Mouse (Mus musculus): Measurements from ENCODE around the gene Ncam2. TPM values are rescaled to one million over a fixed set of nuclear protein-coding genes. Genes with fewer than 3 reads are reported as not detected.
A peak's percentile ranks its signal among the peaks of the same experiment; 100 is the strongest.

Gene Ncam2
- total RNA-seq, 2 experiments from 2014 or later: 0.13 TPM; not detected in 1

GRCm38 (mm10) chr16:81284859-81285837 is 84.7 kb downstream of the Ncam2 start:
- ATAC-seq (ENCODE audit: poor library complexity, severe bottlenecking): no peak

DNA sequence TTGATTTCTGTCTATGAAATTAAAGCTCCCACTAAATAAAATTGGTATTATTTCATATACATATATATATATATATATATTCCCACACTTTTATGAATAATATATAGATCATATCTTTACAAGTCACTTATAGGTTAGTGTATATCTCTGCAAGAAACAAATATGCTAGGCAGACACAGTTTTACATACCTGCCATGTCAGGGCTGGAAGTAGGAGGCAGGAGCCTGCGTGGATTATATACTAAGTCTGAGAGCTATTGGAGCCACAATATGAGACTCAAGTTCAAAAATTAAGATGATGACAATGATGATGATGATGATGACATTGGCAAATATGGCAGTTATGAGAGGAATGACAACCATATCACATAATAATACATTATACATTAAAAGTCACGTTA is 85.4 kb downstream of the Ncam2 start:
- ATAC-seq (ENCODE audit: poor library complexity, severe bottlenecking): no peak

GRCm38 (mm10) chr16:81303806-81304205 is 103.3 kb downstream of the Ncam2 start:
- no peak for ATAC-seq (ENCODE audit: poor library complexity, severe bottlenecking)

DNA sequence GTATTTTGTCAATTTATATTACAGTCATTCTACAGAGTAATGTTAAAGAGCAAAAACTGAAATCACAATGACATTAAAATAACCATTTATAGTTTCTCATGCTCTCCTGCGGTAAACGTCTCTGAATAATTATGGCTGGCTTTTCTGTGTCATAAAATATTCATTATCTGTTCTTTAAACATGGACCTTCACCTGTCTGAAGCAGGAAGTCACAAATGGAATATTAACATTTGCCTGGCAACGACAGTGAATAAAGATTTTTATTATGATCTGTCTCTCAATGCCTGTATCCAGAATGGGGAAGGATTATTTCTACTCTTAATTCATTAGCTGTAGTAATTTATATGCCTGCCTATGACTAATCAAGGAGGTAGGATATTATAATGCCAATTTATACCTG is 108.7 kb downstream of the Ncam2 start:
- no peak for ATAC-seq (ENCODE audit: poor library complexity, severe bottlenecking)

DNA sequence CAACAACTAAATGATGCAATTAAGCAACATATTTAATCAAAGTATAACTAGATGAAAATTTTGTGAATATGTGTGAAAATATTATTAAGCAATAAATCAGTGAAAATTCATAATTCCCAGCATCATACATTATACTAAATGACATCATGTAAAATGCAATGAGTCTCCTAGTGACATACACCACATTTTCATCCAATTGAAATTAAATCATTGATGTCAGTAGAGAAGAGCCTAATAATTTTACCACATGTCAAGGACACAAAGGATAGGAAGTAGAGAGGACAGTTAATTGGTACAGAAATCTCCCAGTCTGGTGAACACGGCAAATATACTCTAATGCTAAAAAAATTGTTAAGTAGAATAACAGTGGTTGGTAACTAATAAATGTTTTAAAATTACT is 118.5 kb downstream of the Ncam2 start:
- no peak for ATAC-seq (ENCODE audit: poor library complexity, severe bottlenecking)

GRCm38 (mm10) chr16:81330539-81330938 is 130.0 kb downstream of the Ncam2 start:
- peak; percentile 85 for ATAC-seq (ENCODE audit: poor library complexity, severe bottlenecking)

DNA sequence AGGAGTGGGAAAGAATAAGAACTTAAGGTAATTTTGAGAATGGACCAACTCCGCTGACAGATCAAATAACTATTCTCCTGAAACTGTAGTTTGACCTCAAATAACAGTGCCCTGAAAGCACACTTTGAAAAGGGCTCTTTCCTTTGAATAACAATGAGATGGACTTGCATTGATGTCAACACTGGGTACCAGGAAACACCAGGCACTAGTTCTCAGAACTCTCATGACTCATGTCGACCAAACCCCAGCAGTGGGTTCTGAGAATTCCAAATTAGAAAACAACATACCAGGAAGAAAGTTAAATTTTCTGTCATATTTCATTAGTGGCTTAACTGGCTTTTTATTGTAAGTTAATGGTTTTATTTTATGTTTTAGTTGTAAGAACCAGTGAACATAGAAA is 165.4 kb downstream of the Ncam2 start:
- no peak for ATAC-seq (ENCODE audit: poor library complexity, severe bottlenecking)

DNA sequence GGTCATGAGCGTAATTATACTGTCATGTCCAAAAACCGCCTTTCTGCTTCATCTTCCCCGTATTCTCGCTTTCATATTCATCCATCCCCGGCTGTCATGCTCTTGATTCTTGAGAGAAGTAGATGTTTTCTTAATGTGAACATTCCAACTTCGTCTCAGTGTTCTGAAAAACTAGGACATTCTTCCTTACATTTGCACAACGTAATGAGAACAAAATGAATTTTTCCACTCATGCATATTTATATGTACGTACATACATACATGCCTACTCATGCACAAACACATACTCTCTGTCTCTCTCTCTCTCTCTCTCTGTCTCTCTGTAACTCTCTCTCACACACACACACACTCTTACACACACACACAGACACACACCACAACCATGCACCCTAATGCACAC is 173.7 kb downstream of the Ncam2 start:
- ATAC-seq (ENCODE audit: poor library complexity, severe bottlenecking): no peak

DNA sequence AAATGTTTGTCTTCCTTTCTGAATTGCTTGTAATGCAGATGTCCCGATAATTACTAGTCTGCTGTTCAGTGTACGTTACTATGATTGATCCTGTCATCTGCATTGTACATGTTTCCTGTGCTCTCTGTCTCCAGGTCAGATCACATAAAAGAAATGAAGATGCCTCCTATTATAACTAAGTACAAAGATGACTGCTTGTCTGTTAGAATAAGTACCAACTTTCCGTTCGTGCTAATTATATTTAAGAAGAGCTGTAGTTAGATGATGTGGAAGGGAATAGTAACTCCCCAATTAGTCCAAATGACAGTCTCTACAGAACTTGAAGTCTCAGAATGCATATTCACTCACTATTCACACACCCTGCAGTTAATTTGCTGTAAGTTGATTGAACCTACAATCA is 179.9 kb downstream of the Ncam2 start:
- no peak for ATAC-seq (ENCODE audit: poor library complexity, severe bottlenecking)

DNA sequence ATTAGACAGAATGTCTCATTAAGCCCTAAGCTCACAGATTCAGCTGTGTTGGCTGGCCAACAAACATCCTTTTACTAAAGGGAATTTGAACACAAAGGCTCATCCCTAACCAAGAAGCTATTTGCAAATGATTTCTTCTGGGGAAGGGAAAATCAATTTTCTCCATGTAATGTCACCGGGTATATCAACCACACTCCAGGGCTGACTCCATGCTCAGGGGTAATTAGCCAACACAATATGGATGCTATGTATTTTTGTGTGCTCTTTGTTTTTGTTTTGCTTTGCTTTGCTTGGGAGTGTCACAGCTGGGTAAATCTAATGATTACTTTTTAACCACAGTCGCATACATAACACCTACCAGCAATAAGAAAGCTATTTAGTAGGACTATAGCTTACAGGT is 188.1 kb downstream of the Ncam2 start:
- ATAC-seq (ENCODE audit: poor library complexity, severe bottlenecking): no peak

DNA sequence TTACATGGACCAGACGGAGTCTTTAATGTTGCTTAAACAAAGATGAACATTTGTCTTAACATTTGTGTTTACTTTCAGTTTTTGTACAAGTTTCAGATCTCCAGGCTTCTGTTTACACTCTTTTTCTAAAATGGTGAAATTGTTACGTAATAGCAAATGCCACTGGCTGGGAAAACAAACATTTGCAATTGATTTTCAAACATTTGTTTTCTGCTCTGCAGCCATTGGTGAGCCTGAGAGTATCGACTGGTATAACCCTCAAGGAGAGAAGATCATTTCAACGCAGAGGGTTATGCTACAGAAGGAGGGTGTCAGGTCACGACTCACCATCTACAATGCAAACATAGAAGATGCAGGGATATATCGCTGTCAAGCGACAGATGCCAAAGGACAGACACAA is 234.1 kb downstream of the Ncam2 start:
- peak; percentile 10; the same call in 1 of the 2 replicates for ATAC-seq (ENCODE audit: poor library complexity, severe bottlenecking)

DNA sequence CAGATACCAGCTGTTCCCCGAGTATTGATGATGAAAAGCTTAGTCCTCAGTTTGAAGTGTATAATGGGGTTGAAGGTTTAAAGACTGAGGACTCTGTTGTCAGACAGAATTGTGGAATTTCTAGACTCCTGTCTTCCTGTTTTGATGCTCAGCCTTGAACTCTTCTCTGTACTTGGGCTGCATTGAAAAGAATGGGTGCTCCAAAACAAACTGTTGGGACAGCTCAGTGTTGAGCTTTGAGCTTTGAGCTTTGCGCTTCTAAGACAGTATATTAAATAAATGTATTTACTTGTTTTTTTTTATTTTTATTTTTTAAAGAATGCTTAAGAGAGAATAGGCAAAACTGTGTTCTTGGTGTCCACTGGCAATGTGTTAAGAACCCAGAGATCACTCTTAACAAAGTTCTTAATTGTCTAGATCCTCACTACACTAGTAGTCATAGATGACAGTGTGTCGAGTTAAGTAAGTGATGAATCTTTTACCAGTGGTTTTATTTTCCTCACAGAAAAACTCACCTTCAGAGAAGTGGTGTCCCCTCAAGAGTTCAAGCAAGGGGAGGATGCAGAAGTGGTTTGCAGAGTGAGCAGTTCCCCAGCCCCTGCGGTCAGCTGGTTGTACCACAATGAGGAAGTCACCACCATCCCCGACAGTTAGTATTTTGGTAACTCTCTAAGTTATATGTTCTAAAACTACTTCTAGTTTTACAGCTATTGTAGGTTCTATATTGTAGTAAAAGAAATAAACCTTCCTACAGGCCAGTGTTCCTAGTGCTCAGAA is 236.8 kb downstream of the Ncam2 start:
- ATAC-seq (ENCODE audit: poor library complexity, severe bottlenecking): peak; percentile 96

DNA sequence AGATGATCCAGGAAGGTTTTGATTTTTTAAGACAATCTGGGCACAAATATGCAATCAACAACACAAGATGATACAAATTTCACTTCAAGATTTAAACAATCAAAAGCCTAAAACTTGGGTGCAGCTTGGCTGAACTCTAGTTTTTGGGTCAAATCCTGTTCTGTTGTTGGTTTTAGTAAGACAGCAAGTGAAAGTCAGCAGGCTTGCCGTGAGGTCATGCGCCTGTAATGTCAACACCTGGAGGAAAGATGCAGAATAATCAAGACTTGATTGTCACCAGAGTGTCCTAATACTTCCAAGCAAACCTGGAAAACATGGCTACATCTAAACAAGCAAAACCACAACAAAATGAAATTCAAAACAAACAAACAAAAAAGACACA is 237.4 kb downstream of the Ncam2 start:
- peak; percentile 41 for ATAC-seq (ENCODE audit: poor library complexity, severe bottlenecking)

DNA sequence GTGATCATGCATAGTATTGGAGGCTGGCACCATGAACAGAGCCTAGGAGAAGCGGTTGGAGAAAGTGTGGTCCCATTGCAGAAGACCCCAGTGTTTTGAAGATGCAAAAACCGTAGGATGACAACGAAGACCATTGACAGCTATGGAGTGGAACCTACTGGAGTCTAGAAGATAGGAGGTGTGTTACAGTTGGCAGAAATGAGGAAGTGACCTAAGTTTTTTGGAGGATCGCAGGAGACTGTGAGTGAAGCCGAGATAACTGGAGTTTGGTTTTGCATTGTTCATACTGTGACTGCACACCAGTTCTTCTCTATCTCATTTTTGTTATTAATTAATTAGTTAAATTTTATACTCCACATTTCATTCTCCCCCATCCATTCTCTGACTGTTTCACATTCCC is 250.4 kb downstream of the Ncam2 start:
- ATAC-seq (ENCODE audit: poor library complexity, severe bottlenecking): peak; percentile 51

DNA sequence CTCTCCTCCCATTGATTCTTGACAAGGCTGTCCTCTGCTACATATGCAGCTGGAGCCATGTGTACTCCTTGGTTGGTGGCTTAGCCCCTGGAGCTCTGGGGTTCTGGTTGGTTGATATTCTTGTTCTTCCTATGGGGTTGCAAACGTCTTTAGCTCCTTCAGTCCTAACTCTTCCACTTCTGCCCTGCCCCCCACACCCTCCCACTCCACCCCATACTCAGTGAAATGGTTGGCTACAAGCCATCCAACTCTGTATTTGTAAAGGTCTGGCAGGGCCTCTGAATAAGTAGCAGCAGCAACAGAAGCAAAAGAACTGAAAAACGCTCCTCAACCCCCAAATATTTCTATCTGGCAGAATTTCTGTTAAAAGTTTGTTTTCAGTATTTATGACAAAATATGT is 252.5 kb downstream of the Ncam2 start:
- ATAC-seq (ENCODE audit: poor library complexity, severe bottlenecking): no peak

- ATAC-seq (ENCODE audit: poor library complexity, severe bottlenecking): peak; percentile 92
These were observed 254.0 kb downstream of the Ncam2 start for GRCm38 (mm10) chr16:81454472-81454871.

DNA sequence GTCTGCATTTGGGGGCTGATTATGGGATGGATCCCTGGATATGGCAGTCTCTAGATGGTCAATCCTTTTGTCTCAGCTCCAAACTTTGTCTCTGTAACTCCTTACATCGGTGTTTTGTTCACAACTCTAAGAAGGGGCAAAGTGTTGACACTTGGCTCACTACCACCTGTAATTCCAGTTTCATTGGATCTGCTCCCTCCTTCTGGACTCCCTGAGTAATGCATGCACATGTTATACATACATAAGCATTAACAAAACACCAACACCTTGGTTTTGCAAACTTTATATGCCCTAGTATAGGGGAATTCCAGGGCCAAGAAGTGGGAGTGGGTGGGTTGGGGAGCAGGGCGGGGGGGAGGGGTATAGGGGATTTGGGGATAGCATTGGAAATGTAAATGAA is 262.2 kb downstream of the Ncam2 start:
- peak; percentile 56; the same call in 1 of the 2 replicates for ATAC-seq (ENCODE audit: poor library complexity, severe bottlenecking)

- ATAC-seq (ENCODE audit: poor library complexity, severe bottlenecking): no peak
These were observed 272.4 kb downstream of the Ncam2 start for GRCm38 (mm10) chr16:81472925-81473324.

DNA sequence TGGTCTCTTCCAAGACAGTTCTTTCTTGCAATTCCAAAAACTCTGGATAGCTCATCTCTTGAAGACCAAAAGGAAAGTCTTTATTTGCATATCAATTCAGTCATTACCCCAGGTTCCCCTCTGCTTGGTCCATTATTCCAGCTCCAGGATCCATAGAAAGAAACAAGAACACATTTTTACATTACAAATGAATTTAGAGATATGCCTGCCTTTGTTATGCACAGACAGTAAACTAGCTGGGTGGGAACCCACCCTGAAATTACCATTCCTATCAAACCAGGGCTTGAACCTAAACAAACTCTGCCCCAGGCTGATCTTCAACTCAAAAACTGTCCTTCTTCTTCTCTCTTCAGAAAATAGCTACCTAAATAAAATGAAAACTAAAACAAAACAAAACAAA is 280.6 kb downstream of the Ncam2 start:
- no peak for ATAC-seq (ENCODE audit: poor library complexity, severe bottlenecking)

DNA sequence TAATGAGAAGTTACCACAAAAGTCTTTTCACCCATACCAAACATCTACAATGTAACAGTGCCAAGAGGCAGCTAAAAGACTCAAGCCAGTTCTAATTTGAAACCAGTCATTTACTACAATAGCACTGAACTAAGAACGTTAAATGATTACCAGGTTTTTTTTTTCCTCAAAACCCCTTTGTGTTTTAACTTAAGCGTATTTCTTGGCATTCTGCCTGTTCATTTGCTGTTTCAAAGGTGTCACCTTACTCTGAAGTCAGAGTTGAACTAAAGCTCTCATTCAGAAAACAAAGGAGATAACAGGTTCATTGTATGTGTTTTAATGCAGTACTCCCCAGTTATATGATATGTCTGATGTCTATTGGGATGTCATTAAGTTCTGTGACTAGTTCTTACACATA is 295.6 kb downstream of the Ncam2 start:
- no peak for ATAC-seq (ENCODE audit: poor library complexity, severe bottlenecking)

DNA sequence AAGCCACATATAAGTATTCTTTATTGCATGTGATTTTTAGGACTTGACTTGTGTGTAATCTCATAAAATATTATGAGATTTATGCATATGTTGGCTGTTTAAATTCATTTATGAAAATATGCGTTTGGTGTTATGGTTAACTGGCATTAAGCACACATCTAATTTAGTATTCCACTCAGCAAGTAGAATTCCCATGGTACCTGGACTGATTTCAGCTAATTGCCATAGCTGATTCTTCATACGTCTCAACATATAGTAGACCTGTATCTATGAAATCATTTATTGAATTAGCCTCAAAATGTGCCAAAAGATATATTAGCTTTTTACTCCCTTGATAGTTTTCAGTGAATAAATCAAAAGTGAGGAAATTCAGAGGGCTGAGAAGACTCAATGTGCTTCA is 302.1 kb downstream of the Ncam2 start:
- ATAC-seq (ENCODE audit: poor library complexity, severe bottlenecking): no peak

DNA sequence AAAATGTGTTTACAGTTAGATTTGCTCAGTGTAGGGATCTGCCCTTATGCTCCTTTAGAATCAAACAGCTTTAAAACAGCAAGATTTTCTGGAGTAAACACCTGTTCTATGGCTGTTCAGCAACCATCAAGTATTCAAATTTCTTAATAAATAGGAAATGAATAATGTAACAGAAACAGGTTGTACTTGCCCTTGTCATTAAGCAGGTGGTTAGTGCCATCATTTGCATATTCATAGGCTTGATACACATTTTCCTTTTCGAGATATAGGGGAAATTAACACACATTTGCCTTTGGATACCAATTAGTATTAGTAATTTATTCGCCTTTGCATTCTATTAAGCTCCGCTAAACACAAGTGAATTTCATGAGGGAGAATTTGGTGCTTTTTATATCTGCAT is 335.7 kb downstream of the Ncam2 start:
- ATAC-seq (ENCODE audit: poor library complexity, severe bottlenecking): no peak
